Mouse (Mus musculus) ZHBTc4 (cell line): ENCODE measurements around the gene Tex21.
A peak's percentile ranks its signal among the peaks of the same experiment; 100 is the strongest.

Experiments
- DNase-seq: peaks from one replicate; pipeline ENCODE4 v3.0.0-alpha.2; 2011; ENCODE audit warnings: low read depth, low spot score

Gene Tex21

GRCm38 (mm10) chr12:76196709-76197054, 49.9 kb downstream of the Tex21 start:
- DNase-seq = peak; percentile 87

- DNase-seq = peak; percentile 91
These were observed 50.4 kb downstream of the Tex21 start for GRCm38 (mm10) chr12:76195912-76196708.

- no peak for DNase-seq
These were observed 52.0 kb downstream of the Tex21 start for GRCm38 (mm10) chr12:76194526-76194925.

GRCm38 (mm10) chr12:76190940-76191339, 55.6 kb downstream of the Tex21 start:
- DNase-seq = peak; percentile 91

- DNase-seq = peak; percentile 78
These were observed 58.7 kb downstream of the Tex21 start for GRCm38 (mm10) chr12:76187849-76188248.

- DNase-seq = no peak
These were observed 60.1 kb downstream of the Tex21 start for GRCm38 (mm10) chr12:76186473-76186872.

- DNase-seq = no peak
These were observed 61.3 kb downstream of the Tex21 start for GRCm38 (mm10) chr12:76185167-76185816.

GRCm38 (mm10) chr12:76184271-76184670, 62.3 kb downstream of the Tex21 start:
- no peak for DNase-seq

- DNase-seq = no peak
These were observed 63.7 kb downstream of the Tex21 start for GRCm38 (mm10) chr12:76182831-76183230.

- DNase-seq = no peak
These were observed 65.1 kb downstream of the Tex21 start for GRCm38 (mm10) chr12:76181471-76181870.

- DNase-seq = no peak
These were observed 66.1 kb downstream of the Tex21 start for GRCm38 (mm10) chr12:76180442-76180841.

- no peak for DNase-seq
These were observed 67.0 kb downstream of the Tex21 start for GRCm38 (mm10) chr12:76179527-76179926.

GRCm38 (mm10) chr12:76179051-76179450, 67.5 kb downstream of the Tex21 start:
- DNase-seq = no peak

GRCm38 (mm10) chr12:76177864-76178518, 68.6 kb downstream of the Tex21 start:
- DNase-seq = peak; percentile 91

- peak; percentile 70 for DNase-seq
These were observed 69.3 kb downstream of the Tex21 start, which contains the start of gene Esr2 for GRCm38 (mm10) chr12:76177000-76177863. TSS of gene Esr2 (minus strand) at chr12:76177259.

- DNase-seq = no peak
These were observed 80.9 kb downstream of the Tex21 start for GRCm38 (mm10) chr12:76165641-76166040.

- peak; percentile 25 for DNase-seq
These were observed 94.2 kb downstream of the Tex21 start for GRCm38 (mm10) chr12:76152389-76152788.
